Mouse (Mus musculus) naive thymus-derived CD4-positive, alpha-beta T cell, adult 2 months (primary cell): ENCODE measurements at regions not wholly inside any gene's neighbourhood (a gene's known extent, or its start where the extent isn't known, plus 50 kb on each side); places are given as distances from the start of the nearest gene placed in this dataset.

Source experiments
- DNase-seq: peaks from one replicate; pipeline ENCODE4 v3.0.0-alpha.2; 2011; ENCODE audit warnings: low read depth

DNA sequence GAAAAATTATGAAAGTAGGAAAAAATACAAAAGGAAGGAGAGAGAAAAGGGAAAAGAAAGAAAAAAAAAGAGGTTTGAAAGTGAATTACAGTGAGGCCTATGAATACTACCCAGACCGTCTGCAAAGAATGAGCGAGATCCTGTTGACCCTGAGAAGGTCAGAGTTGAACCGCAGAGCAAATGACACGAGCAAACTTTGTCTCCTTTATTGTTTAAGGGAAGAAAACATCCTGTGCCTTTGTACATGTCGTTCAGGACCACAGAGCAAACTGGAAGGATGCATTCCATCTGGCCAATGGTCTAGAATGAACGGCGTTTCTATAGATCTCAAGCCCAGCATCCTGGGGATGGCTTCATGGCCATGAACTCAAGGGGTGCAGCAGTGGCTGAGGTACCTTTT lies 270.6 kb upstream of the Zfp637 start:
- no peak for DNase-seq

DNA sequence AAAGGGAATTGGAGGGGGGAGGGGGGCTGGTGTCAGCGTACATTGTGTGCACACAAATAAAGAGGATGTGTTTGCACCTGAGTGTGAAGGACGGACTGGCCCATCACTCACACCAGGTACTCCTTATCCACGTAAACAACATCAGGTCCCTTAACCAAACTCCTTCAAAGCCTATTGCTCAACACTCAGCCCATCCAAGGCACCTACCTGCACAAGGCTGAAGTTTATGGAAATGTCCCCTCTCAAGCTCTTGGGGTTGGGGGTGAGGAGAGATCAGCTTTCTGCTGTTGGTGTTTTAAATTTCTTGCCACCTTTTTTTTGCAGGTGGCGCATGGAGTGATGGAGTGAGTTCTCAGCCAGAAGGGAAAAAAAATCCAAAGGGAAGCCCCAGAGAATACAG lies 270.2 kb upstream of the Zfp637 start:
- no peak for DNase-seq

DNA sequence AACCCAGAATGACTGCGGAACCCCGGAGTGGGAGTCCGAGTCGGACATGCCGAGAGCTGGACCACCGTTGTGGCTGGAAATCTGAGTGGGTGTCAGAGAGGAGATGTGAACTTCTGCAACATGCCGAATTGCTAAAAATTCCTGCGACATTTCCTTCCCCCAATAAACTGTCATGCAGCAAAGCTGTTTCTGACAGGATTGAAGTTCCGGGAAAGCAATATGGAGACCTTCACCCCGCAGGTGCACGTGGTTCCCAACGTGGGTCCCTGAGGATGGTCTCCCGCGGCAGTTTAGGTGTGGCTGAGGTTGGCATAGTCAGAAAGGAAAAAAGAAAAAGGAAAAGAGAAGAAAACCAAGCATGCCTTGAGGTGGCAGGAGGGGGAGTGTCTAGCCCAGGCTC lies 269.0 kb upstream of the Zfp637 start:
- no peak for DNase-seq

DNA sequence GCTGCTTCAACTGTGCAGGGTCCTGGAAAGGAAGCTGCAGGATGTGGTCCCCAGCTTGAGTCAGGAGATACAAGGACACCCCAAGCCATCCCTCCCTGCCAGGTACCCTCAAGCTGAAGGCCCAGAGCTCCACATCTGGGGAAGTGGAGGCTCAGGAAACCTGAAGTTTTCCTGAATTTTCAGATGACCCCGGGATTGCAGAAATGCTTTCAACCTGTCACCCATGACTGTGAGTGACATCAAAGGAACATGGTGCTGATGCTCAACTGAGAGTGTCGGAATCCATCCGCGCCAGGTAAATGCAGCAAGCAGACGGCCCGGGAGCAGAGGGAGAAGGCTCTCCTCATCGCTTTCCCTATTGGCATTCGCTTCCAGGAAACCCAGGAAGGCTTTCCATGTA lies 267.6 kb upstream of the Zfp637 start:
- no peak for DNase-seq

DNA sequence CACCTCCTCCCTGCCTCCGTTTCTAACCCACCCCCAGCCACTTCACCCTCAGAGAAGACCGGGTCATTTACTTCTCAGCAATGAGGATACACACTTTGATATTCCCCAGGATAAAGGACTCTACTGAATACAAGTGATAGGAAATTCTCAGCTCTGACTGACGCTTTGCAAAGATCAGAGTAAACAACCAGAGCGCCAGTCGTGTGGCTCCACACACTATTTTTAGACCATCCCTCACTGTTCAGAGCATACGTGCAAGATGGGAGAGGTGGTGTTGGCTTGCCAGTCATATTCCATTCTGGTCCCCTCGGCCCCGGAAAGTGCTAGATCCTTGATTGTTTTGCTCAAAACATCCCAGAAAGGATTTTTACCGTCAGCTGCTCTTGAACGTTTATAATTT lies 266.8 kb upstream of the Zfp637 start:
- DNase-seq: no peak

DNA sequence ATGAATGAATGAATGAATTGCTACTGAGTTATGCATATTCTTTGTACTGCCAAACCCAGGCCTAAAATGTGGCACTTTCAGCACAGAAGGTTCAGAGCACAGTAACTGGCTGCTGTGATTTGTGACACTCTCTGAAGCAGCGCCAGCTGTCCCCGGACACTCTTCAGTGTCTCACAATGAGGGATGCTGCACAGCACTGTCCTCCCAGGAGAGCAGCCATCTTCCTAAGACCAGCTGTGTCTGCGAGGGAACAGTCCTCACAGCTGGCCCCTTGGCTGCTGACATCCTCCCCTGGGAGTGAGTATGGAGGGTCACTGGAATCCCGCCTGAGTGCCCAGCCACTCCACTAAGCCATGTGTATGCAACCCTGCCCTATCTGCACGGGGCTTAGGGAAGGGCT lies 265.9 kb upstream of the Zfp637 start:
- no peak for DNase-seq

DNA sequence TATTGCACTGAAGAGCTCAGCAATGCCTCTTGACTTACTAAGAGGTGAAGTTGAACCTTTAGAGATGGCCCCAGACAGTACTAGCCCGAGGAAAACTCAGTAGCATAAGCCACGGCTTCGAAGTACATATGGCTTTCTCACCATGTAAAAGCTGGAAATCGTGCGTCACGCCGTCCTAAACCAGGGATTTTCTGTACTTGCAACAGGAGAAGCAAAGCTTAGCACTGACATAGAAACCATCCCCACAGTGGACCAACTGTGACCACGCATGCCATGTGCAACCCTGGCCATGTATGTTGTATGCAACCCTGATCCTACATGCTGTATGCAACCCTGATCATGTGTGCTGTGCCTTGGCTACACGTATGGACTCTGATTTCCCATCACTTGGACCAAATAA lies 265.0 kb upstream of the Zfp637 start:
- no peak for DNase-seq

DNA sequence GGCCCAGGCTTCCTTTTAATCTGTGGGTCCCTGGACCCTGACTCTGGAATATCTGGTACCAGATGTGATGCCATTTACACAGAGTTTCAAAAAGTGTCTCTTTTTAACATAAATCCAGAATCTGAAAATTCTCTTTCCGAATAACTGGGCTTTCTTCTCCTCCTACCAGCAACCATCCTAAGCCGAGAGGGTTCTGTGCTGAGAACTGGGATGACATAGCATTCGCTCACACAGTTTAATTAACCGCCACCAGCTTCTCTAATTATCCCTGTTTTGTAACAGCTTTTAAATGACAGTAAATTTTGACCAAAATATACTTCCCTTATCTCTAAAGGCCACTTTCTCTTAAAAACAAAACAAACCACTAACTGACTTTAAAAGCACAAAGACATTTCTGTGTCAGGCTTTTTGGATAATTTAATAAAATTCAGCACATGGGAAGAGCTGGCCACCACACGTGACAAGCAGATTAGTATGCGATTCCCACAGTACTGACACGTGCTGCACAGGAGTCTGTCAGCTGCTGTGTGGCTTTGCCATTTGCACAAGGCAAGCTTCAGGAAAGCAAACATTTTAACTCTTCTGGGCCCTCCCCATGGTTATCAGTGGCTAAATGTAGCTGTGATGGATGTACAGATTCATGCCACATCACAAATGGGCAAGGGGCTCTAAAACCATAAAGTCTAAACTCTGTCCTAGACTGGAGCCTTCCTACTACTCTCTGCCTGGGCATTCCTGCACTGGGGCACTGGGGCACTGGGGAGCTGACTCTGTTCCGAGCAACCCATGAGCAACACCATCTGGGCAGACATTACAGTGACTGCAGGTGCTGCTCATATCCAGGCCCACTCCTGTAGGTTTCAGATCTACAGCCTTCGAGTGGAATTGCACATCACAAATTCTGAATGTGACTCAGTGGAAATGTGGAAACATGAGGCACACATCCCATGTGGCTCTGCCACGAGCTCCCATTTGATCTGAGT lies 263.1 kb upstream of the Zfp637 start:
- DNase-seq: no peak

DNA sequence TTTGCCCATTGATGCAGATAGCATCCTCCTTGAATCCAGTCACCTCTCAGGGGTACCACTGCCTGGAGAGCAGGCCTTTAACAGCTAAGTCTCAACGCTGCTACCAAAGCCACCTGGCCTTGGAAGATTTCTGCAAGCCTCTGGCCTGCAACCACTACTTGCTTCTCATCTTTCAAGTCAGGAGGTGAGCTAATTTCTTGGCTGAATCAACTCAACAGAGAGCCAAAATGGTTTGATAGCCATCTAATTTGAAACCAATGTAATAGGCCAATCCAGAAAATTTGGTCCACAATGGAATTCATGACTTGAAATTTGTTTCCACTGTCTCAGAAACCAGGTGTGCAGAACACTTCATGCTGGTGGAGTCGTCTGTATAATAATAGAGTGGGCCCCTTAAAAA lies 260.0 kb upstream of the Zfp637 start:
- no peak for DNase-seq

DNA sequence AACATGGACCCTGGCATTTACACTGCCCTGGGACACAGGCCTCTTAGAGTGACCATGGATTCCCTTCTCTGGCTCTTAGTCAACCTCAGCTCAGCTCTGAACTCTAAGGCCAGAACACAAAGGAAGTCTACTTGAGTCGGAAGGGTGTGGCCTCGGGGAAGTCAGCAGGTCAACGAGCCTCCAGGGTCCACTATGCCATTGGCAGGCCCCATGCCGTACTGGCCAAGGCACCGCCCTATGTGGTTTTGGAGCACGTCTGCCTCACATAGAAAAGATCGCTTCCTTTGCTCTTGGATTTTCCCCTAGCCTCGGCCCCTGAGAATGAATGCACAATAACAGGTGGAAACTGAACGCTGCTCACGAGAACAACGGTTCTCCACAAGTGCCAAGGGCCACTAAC lies 257.9 kb upstream of the Zfp637 start:
- no peak for DNase-seq

DNA sequence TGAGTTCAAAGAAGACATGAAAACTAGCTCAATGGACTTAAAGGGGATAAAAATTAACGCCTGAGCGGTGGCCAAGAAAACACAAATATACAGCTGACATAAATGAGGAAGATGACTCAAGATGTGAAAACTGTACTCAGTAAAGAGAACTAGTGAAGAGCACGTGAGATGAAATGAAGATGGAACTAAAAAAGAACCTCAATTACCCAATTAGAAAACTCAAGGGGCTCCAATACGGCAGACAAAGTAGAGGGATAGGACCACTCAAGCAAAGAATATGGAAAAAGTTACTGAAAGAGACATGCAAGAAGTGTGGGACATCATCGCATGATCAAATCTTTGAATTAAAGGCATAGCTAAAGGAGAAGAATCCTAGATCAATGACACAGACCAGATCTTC lies 256.4 kb upstream of the Zfp637 start:
- no peak for DNase-seq

DNA sequence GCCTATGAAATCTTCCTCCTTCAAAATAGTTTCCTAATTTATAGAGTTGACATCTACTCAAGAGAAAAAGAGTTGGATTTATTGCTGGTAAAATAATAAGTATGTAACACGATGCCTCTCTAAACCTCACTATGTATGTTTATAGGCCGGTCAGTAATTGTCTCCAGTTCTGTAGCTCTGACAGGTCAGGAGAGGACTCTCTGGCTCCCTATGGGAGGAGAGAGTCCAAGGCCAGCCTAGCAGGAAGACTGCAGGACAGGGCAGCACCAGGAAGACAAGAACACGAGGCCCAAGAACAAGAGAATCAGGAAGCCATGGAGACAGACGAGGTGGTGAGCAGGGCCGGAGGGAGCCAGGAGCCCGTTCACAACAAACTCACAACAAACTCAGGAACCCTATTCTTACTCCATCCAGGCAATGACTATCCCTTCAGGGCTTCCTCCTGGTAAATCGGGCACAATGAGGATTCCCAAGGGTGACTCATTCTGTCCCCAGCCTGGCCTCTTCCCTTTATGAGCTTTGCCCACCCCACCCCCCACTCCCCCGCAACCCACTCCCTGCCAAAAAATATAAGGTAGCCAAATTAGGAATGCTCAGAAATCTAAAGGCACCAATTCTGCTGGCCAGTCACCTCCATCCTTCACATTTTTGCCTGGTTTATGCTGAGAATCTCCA lies 244.7 kb upstream of the Zfp637 start:
- no peak for DNase-seq

DNA sequence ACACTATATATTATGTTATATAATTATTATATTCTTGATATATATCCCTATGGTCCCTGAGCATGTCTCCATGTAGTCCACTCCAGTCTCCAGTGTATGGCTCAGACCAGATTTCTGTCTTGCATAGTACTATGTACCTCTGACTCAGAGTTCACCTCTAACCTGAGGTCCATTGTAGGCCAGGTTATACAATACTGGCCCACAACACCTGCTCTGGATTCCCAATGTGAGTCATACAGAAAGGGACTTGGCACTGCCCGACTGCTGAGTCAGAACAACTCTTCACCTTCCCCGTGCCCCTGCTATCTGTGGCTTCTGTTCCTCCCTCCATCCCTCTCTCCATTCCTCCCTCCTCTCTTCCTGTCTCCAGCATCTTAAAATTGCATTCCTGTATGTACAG lies 236.1 kb upstream of the Zfp637 start:
- no peak for DNase-seq

DNA sequence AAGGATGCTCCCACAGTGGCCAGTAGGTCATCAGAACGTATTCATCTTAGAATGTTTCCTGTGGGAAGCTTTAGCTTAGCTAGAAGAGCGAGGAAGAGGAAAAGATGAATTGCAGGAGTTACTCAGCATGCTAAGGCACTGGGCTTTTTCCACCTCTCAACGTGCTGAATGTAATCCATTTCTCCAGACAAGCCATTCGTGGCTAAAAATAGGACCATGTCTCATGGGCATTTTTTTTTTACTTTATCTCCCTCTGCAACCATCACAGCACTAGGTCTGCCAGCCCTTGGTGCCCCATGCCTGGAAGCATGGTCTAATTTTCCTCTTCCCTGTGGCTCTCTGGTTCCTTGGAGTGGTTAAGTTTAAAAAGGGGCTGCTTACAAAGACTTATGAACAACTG lies 235.3 kb upstream of the Zfp637 start:
- DNase-seq: no peak

DNA sequence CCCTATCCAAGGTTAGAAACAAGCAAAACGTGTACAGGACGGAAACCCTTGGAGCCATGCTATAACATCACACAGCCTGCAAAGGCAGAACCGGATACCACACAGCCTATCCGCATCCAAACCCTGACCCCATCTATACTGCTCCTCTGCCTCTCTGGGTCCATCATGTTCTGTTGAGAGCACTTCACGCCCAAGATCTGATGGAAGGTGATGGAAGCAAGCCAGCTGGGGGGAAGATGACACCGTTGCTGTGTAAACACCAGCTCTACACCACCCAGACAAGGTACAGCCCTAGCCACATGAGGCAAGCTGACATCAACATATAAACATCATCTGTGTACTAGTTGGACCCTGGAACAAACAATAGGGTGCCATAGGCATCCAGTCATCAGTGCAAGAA lies 234.8 kb upstream of the Zfp637 start:
- no peak for DNase-seq

DNA sequence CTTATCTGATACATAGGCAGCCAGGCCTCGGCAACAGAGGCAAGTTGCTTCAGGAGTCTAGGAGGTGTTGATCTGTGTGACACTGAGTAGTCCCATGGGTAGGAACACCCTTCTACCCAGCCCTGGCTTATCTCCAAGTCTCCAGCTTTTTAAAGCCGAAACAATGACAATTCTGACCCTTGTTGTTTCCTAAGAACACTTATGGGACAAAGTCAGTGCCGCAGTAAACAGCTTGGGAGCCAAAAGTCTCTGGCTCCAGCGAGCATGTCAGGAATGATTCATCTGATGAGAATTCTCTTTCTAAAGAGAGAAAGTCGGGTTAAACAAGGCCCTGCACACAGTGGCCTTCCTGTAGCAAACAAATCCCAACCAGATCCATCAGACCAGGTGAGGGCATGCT lies 234.0 kb upstream of the Zfp637 start:
- DNase-seq: no peak

DNA sequence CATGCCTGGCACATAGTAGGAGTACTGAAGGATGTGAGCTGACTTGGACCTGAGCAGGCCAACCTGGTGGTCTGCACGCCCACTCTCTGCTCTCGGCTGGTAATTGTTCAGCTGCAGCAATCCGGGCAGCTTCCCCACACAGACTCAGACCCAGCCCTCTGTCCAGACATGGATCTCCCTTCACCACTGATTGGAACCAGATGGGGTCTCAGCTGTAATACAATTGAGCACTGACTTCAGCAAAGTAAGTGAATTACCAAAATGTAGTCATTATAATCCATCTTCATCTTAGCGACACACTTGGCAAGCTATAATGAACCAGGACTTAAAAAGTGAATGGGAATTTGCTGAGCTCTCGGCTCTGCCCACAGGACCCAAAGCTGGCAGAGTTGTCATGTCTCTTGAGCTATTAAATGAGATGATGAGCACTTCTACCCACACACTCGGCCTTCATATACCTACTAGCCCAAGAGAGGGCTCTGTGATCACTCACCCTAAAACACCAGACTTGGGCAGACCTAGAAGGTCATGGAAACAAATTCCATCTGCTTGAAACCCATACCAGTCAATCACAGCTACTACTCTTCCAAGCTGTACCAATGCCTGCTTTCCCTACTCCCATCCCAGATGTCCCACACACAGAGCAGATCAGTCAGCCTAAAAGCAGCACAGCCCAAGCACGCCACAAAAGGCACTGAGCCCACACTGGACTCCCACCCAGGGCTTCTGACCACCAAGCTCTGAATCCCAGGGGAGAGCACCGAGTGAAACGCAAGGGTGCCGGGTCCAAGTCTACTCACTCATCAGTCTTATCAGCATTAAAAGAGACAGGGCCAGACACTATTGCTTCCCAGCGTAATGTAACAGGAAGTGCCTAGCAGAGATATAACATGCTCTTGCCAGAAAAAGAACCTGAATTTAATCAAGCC lies 231.2 kb upstream of the Zfp637 start:
- no peak for DNase-seq

DNA sequence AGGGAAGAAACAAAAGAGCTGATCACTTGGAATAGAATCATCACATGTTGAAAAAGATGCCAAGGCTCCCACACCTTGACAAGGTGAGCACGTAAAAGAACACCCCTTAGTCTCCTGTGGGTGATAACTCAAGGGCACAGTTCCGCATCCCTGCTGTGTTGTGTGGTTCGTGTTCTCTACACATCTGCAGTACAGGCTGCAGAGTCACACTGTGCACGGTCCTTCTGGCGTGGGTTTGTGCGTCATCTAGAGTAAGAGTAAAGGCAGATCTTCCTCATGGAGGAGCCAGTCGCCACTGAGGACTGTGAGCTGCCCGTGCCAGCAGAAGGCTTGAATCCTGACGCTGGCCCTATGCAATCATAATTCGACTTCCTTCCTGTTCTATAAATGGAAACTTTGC lies 229.7 kb upstream of the Zfp637 start:
- no peak for DNase-seq

DNA sequence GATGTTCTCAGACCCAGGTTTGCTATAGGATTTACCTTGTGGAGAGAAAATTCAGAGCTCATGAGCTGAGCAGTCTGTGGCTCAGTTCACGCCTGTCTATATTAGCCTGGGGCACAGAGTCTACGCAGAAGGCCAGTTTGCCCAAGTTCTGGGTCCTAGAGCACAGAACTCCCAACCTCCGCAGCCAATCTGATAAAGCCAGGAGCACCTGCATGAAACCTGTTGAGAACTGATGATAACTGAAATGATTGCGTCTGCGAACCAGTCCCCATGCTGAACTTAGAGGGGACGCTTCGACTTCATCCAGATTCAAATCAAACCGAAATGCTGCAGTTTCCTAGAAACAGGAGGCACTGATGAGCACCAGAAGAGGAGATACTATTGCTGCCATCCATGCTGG lies 229.0 kb upstream of the Zfp637 start:
- no peak for DNase-seq

DNA sequence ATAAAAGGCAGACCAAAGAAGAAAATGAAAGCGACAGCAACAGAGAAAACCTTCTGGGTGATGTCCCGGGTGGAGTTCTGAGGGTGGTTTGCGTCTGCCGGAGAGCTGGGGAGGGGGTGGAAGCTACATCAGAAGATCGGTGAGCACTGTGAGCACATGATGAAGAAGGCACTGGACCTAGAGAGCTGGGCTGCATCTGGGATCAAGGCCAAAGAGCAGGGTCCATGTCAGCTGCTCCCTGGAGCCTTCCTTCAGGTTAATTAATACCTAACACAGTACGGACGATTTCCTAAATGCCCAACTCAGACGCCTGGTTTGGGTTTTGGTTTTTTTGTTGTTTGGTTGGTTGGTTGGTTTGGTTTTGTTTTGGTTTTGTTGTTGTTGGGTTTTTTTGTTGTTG lies 228.6 kb upstream of the Zfp637 start:
- DNase-seq: no peak

DNA sequence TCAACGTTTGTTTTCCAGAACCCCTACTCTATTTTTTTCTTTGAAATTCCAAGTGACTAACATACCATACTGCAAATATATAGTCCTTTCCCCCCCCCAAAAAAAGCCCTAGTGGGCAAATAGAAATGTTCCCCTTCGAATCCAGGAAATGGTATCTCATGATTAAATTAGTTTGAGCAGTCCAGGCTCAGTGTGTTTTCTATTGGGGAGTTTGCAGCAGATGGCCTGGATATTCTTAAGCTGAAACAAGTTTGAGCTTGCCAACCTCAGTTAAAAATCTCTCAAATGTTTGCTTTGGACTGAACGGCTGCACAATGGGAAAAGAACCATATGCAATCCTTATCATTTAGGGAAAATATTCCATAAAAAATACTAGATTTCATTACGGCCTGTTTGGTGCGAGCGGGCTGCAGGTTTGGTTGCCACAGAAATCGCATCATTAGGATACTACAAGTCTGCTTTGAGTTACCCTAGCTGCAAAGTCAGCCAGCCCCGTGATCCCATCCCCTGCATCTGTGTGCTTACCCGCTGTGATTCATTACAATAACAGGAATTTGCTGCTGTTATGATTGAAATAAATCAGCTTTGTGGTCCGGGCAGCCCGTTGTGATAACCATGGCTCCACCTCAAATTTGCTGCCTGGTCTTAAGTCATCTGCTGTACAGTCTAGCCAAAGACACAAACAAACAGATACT lies 227.2 kb upstream of the Zfp637 start:
- no peak for DNase-seq

DNA sequence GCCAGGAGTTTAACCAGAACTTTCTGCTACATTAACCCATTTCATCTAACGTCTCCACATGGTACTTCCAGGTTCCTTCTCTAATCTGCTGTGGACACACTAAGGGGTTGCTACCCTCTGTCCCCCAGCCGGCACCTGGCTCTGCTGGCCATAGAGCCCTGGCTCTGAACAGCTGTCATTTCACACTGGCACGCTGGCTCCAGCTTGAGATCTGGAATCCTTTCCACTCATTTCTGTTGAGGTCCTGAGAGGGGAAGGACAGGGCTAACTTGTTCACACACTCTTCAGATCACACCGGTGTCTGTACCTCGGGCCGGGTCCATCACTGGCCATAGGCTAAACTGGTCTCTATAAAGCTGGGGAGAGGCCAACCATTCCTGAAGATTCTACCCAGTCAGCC lies 226.6 kb upstream of the Zfp637 start:
- no peak for DNase-seq
